Mouse (Mus musculus) heart, adult 2 months (tissue): ENCODE data around the gene Dctd. TPM values are rescaled to one million over a fixed set of nuclear protein-coding genes. Genes with fewer than 3 reads are reported as not detected.

ENCODE experiments used
- DNase-seq, 2 experiments: peaks; one replicate each; pipeline ENCODE4 v3.0.0; 2021
- H3K27ac ChIP-seq: fragments of 200-600 bp; 2 replicates; pipeline ENCODE4 v1.8.1; 2022
- H3K27me3 ChIP-seq: fragments of 200-500 bp; 2 replicates; pipeline ENCODE4 v1.6.1; 2012; ENCODE audit warnings: mild to moderate bottlenecking, low read length, inconsistent platforms, mixed read lengths; ENCODE audit not compliant: control insufficient read depth, insufficient read depth
- H3K36me3 ChIP-seq: fragments of 200-500 bp; 2 replicates; pipeline ENCODE4 v1.6.1; 2012; ENCODE audit warnings: low read length, inconsistent platforms; ENCODE audit not compliant: control insufficient read depth, insufficient read depth
- H3K4me1 ChIP-seq: fragments of 200-500 bp; 2 replicates; pipeline ENCODE4 v1.6.1; 2011; ENCODE audit warnings: low read length; ENCODE audit not compliant: control insufficient read depth, insufficient read depth
- H3K4me3 ChIP-seq: fragments of 200-600 bp; 2 replicates; pipeline ENCODE4 v1.8.1; 2022
- H3K79me2 ChIP-seq: fragments of 200-500 bp; replicated peaks from 2 replicates; pipeline ENCODE4 v1.6.1; 2012; ENCODE audit warnings: mild to moderate bottlenecking, inconsistent platforms, low read length, moderate library complexity, mixed read lengths; ENCODE audit not compliant: control insufficient read depth, insufficient read depth
- H3K9ac ChIP-seq: fragments of 200-500 bp; 2 replicates; pipeline ENCODE4 v1.6.1; 2012; ENCODE audit warnings: low read depth, mild to moderate bottlenecking, control low read depth, inconsistent platforms, low read length, mixed read lengths
- CTCF ChIP-seq: fragments of 200-600 bp; IDR thresholded peaks from 2 replicates; pipeline ENCODE4 v1.8.1; 2022; ENCODE audit warnings: antibody characterized with exemption, mild to moderate bottlenecking, moderate library complexity
- EP300 ChIP-seq: fragments of 200-500 bp; IDR thresholded peaks from 2 replicates; pipeline ENCODE4 v1.6.1; 2011; ENCODE audit warnings: low read depth, low read length, control low read depth; ENCODE audit not compliant: insufficient read depth
- POLR2A ChIP-seq: fragments of 200-500 bp; IDR thresholded peaks from 2 replicates; pipeline ENCODE4 v1.6.1; 2011; ENCODE audit warnings: mild to moderate bottlenecking, low read depth, low read length, control low read depth; ENCODE audit not compliant: insufficient read depth
- WGBS: fragments of 180-500 bp; shearing (Covaris S2); methylation state at CpG from one replicate; pipeline ENCODE4 v1.1.7; 2018; 5-methylcytosine and 5-hydroxymethylcytosine counted together
- intact Hi-C: fragments of 180-260 bp; cut with DNase I; formaldehyde crosslinking; loops from one replicate; pipeline ENCODE4 v1.15.1; 2025
- polyA plus RNA-seq: library from polyadenylated mRNA; depleted of rRNA; stranded (reverse); fragments of >200 nt; gene quantifications from 2 replicates; pipeline ENCODE4 v1.2.3, GENCODE M21; 2012
- total RNA-seq, 2 experiments: library from RNA; stranded (reverse); gene quantifications; 2 replicates each; pipeline ENCODE4 v1.2.3; 2021

The Dctd gene
- total and polyA plus RNA-seq, 3 experiments: 0.63 to 1.6 (median 0.84) TPM

DNA sequence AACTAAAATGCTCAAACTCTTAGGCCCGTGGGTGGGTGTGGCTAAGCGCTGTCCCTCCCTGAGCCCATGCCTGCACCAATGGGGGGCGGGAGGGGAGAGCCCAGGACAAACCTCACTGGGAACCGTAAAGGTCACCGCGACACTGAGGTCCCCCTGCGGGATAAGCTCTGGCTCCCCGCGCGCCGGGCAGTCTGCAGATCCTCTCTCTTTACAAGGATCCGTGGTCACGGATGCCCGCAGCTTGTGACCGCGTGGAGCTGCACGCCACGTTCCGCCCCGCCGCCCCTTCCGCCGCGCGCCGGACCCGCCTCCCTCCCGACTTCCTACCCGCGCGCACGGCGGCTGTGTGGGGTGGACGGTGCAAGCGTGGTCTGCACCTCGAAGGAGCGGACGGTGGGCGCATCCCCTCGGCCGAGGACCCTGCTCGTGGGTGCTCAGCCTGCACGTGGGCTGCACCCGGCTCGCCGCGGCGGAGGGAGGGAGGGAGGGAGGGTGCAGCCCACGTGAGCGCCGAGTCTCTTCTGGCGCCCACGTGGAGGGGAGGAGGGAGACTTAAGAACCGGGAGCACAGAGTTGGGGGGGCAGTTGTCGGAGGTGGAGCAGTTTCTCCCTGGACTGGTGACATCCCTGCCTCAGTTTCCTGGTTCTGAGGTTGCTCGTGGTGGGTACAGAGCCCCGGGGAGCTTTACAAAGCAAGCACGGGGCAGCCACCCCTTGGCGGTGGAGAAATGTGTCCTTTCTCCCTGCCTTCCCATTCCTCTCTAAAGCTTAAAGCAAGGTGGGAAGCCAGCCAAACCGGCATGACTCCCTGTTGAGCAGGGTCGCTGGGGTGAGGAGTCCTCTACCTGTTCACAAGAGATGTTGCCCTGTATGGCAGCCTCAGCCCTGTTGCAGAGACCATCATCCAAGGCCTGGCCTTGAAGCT is 11.2 kb downstream of the Dctd start:
- Histone ChIP-seq H3K36me3 (no peaks in the 10 kb centered on the region), H3K79me2 (no peaks in the 10 kb centered on the region), H3K27ac (no peak overlapping the region), H3K4me1 (no peaks in the 10 kb centered on the region; the same call in 1 of the 2 replicates), H3K9ac (peak overlapping the region; percentile 39), H3K27me3 (no peaks in the 10 kb centered on the region), H3K4me3 (peak overlapping the region; percentile 74)
- TF ChIP-seq POLR2A (no peak), CTCF (no peak)
- peak; percentile 55 to 63 for DNase-seq
- WGBS: under 1% methylated on average over 58 of the region's 61 CpGs
- intact Hi-C loops: no loop called here

DNA sequence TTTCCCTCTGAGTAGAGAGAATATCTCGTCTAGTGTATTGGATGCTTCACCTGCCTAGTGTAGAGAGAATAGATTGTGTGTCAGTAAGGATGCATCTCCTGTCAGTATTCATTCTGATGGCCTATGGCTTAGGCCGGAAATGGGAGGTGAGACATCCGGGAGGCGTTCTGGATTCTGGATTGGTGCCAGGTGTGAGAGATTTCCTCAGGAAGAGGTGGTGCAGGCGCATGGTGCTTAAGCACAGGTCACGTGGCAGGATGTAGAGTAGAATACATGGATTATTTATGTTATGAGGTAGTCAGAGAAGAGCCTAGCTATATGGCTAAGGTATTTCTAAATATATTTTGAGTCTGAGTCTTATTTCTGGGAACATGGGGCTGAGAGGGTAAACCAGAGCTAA is 15.7 kb downstream of the Dctd start:
- H3K27me3 ChIP-seq: no peaks in the 10 kb centered on the region
- TF ChIP-seq EP300: no peak
- H3K27ac ChIP-seq: no peak overlapping the region
- intact Hi-C loops: no loop called here
- WGBS: 47% methylated on average over 6 of the region's 6 CpGs
- H3K36me3 ChIP-seq: no peaks in the 10 kb centered on the region
- no peak overlapping the region for H3K4me3 ChIP-seq
- DNase-seq: peak; percentile 14 to 22
- H3K79me2 ChIP-seq: no peaks in the 10 kb centered on the region
- H3K4me1 ChIP-seq: no peaks in the 10 kb centered on the region; the same call in 1 of the 2 replicates
- H3K9ac ChIP-seq: no peak overlapping the region

DNA sequence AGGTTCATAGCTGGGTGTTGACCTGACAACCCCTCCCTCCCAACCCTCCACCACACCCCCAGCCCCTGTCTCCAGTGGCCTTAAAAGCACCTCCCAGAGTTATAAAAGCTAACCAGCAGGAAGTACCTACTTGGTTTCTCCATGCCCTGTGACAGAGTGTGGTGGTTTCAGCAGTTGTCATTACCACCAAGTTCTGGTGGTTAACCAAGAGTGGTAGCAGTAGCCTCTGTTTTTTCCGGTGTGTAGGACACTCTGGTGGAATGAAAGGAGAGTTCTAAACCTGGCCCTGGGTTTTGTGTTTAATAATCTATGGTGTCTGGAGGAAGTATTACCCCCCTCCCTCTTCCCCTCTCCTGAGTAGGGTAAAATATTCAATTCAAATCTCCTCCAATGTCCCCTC is 24.1 kb downstream of the Dctd start:
- no peaks in the 10 kb centered on the region for H3K79me2 ChIP-seq
- H3K27ac ChIP-seq: no peak overlapping the region
- intact Hi-C loops: no loop called here
- no peaks in the 10 kb centered on the region for H3K36me3 ChIP-seq
- TF ChIP-seq POLR2A (no peak), EP300 (no peak), CTCF (no peak)
- no peak overlapping the region for H3K4me3 ChIP-seq
- no peak overlapping the region for H3K9ac ChIP-seq
- 82% methylated on average over 1 of the region's 1 CpGs for WGBS
- no peaks in the 10 kb centered on the region for H3K27me3 ChIP-seq
- DNase-seq: no peak
- H3K4me1 ChIP-seq: no peaks in the 10 kb centered on the region

DNA sequence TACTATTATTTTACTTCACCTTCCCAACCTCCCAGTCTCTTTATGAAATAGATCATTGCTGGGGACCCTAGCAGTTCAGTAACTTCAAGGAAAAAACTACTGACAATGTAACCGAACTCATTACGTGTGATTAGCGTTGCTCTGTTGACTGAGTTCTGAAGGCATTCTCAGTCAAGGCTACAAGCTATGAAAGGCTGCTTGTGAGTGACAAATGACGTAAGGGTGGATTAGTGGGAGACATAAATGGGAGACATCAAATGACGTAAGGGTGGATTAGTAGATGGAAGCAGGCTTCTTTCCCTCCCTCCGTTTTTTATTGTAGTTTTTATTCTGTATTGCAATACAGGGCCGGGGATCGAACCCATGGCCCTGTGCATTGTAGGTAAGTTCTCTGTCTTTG is 26.0 kb downstream of the Dctd start:
- intact Hi-C loops: no loop called here
- no peak for DNase-seq
- H3K4me1 ChIP-seq: no peaks in the 10 kb centered on the region
- no peak overlapping the region for H3K4me3 ChIP-seq
- no peak overlapping the region for H3K27ac ChIP-seq
- WGBS: 94% methylated on average over 8 of the region's 8 CpGs
- H3K79me2 ChIP-seq: no peaks in the 10 kb centered on the region
- no peaks in the 10 kb centered on the region for H3K27me3 ChIP-seq
- TF ChIP-seq EP300 (no peak), CTCF (no peak), POLR2A (no peak)
- no peak overlapping the region for H3K9ac ChIP-seq
- no peaks in the 10 kb centered on the region for H3K36me3 ChIP-seq

DNA sequence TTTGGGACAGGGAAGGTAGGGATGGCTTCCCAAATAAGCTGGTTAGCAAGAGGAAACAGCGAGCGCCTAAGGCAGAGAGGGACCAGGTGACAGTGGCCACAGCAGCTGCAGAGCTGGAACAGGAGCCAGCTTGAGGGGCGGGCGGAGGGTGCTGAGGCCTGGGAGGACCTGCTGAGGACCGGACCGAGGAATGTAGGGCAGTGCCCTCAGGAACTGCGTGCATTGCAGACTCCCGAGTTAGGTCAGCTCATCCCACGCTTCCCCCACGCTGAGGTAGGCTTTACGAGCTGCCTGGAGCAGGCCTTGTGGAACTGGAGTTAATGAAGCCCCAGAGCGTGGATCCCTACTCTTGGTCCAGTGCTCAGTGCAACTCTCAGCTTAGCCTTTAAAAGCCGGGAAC is 28.1 kb downstream of the Dctd start:
- 85% methylated on average over 13 of the region's 13 CpGs for WGBS
- TF ChIP-seq CTCF: no peak
- no peak for TF ChIP-seq EP300
- no peak for TF ChIP-seq POLR2A
- no peaks in the 10 kb centered on the region for H3K79me2 ChIP-seq
- DNase-seq: no peak
- no peak overlapping the region for H3K4me3 ChIP-seq
- no peaks in the 10 kb centered on the region for H3K4me1 ChIP-seq
- H3K27me3 ChIP-seq: no peaks in the 10 kb centered on the region
- H3K36me3 ChIP-seq: no peaks in the 10 kb centered on the region
- H3K9ac ChIP-seq: no peak overlapping the region
- no peak overlapping the region for H3K27ac ChIP-seq
- intact Hi-C loops: no loop called here

DNA sequence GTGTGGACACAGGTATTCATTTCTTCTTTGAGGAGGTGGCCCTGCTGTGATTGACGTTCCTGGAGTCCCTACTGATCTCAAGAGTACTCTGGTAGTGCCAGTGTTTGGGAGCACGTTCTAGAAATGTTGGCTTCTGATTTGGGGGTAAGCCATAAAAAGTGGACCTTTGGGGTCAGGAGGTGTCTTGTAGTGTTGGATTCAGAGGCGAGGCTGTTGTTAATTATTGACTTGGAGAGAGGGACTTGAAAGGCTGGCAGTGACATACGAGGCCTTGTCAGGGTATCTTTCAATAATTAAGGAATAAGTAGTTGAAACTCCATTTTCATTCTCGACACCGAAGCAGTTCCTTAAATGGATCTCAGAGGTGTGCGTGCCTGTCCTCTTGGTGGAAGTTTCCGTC is 31.4 kb downstream of the Dctd start:
- Histone ChIP-seq H3K27me3 (no peaks in the 10 kb centered on the region), H3K79me2 (no peaks in the 10 kb centered on the region), H3K36me3 (no peaks in the 10 kb centered on the region), H3K27ac (no peak overlapping the region), H3K4me1 (no peaks in the 10 kb centered on the region), H3K9ac (no peak overlapping the region), H3K4me3 (no peak overlapping the region)
- 95% methylated on average over 8 of the region's 8 CpGs for WGBS
- DNase-seq: no peak
- intact Hi-C loops: no loop called here
- no peak for TF ChIP-seq EP300
- TF ChIP-seq CTCF: no peak
- no peak for TF ChIP-seq POLR2A
